Mouse (Mus musculus) hindbrain, embryonic 16.5 days (tissue): ENCODE data around the gene Olfr315. TPM values are rescaled to one million over a fixed set of nuclear protein-coding genes. Genes with fewer than 3 reads are reported as not detected.
"Not testable (repeated sequence)": the region's sequence is repeated elsewhere in the genome, so short reads cannot be mapped to it uniquely, and the experiment has no call there.

Experiments
- ATAC-seq: fragments of 200-750 bp; cut with Nextera tagmentation; 2 replicates; pipeline ENCODE4 v1.8.0; 2017; ENCODE audit warnings: moderate TSS enrichment, moderate library complexity
- H3K27ac ChIP-seq: fragments of 300-500 bp; sonication (generic); 2 replicates; pipeline ENCODE4 v1.5.1; 2014; ENCODE audit warnings: low read depth, mild to moderate bottlenecking, control low read depth, low read length, moderate library complexity
- H3K27me3 ChIP-seq: fragments of 300-500 bp; sonication (generic); replicated peaks from 2 replicates; pipeline ENCODE4 v1.6.1; 2014; ENCODE audit warnings: low read length; ENCODE audit not compliant: control insufficient read depth, insufficient read depth
- H3K36me3 ChIP-seq: fragments of 300-500 bp; sonication (generic); 2 replicates; pipeline ENCODE4 v1.6.1; 2014; ENCODE audit warnings: mild to moderate bottlenecking, low read length, moderate library complexity, mixed read lengths; ENCODE audit not compliant: control insufficient read depth, insufficient read depth
- H3K4me1 ChIP-seq: fragments of 300-500 bp; sonication (generic); 2 replicates; pipeline ENCODE4 v1.6.1; 2014; ENCODE audit warnings: low read depth, low read length; ENCODE audit not compliant: control insufficient read depth, insufficient read depth
- H3K4me2 ChIP-seq: fragments of 300-500 bp; sonication (generic); 2 replicates; pipeline ENCODE4 v1.6.1; 2014; ENCODE audit warnings: mild to moderate bottlenecking, low read length, control low read depth, moderate library complexity
- H3K4me3 ChIP-seq: fragments of 300-500 bp; sonication (generic); 2 replicates; pipeline ENCODE4 v1.5.1; 2014; ENCODE audit warnings: mild to moderate bottlenecking, low read length, control low read depth, moderate library complexity
- H3K9ac ChIP-seq: fragments of 300-500 bp; sonication (generic); 2 replicates; pipeline ENCODE4 v1.6.1; 2014; ENCODE audit warnings: low read depth, mild to moderate bottlenecking, control low read depth, low read length, moderate library complexity
- H3K9me3 ChIP-seq: fragments of 300-500 bp; sonication (generic); 2 replicates; pipeline ENCODE4 v1.6.1; 2014; ENCODE audit warnings: mild to moderate bottlenecking, low read length, moderate library complexity; ENCODE audit not compliant: control insufficient read depth
- WGBS: fragments of 180-500 bp; shearing (Covaris S2); extraction: QIAGEN DNeasy Blood & Tissue Kit; methylation state at CpG from one replicate; pipeline ENCODE4 v1.1.7; 2014; 5-methylcytosine and 5-hydroxymethylcytosine counted together
- polyA plus RNA-seq: library from polyadenylated mRNA; unstranded; fragments of >200 nt; fragmentation: Nextera tagmentation; extraction: Ambion mirVana; gene quantifications from 2 replicates; pipeline ENCODE4 v1.2.1, GENCODE M21; 2015

The Olfr315 gene
- polyA plus RNA-seq: 0.10 TPM in 1 of 2 replicates, not detected in the other

- Histone ChIP-seq H3K27me3 (no peaks in the 10 kb centered on the region), H3K4me3 (no peak within 1 kb of the TSS), H3K27ac (no peak within 1 kb of the TSS), H3K9me3 (no peaks in the 10 kb centered on the region), H3K36me3 (no peaks in the 10 kb centered on the region), H3K9ac (no peak within 1 kb of the TSS), H3K4me2 (no peak within 1 kb of the TSS), H3K4me1 (no peaks in the 10 kb centered on the region)
- ATAC-seq: no peak
Measured at GRCm38 (mm10) chr11:58772888-58773287, at the start of gene Olfr315. TSS of gene Olfr315 (plus strand) at chr11:58773188.

GRCm38 (mm10) chr11:58723914-58724313 is 49.1 kb upstream of the Olfr315 start, which contains the start of gene Olfr318:
TSS of gene Olfr318 (minus strand) at chr11:58724014.
- Histone ChIP-seq H3K36me3 (no peaks in the 10 kb centered on the region), H3K9me3 (no peaks in the 10 kb centered on the region), H3K4me2 (no peak within 1 kb of the TSS), H3K27ac (no peak within 1 kb of the TSS), H3K4me1 (no peaks in the 10 kb centered on the region), H3K4me3 (no peak within 1 kb of the TSS), H3K9ac (no peak within 1 kb of the TSS), H3K27me3 (no peaks in the 10 kb centered on the region)
- no peak for ATAC-seq

GRCm38 (mm10) chr11:58727896-58728650 is 44.9 kb upstream of the Olfr315 start:
- 84% methylated on average over 6 of the region's 6 CpGs for WGBS
- not testable (repeated sequence) for H3K36me3 ChIP-seq, H3K9ac ChIP-seq, H3K9me3 ChIP-seq, H3K27ac ChIP-seq, H3K4me3 ChIP-seq, H3K4me2 ChIP-seq, H3K4me1 ChIP-seq, ATAC-seq, H3K27me3 ChIP-seq

GRCm38 (mm10) chr11:58733372-58733771 is 39.6 kb upstream of the Olfr315 start:
- Histone ChIP-seq H3K9me3 (no peaks in the 10 kb centered on the region), H3K36me3 (no peaks in the 10 kb centered on the region), H3K4me3 (no peak overlapping the region), H3K4me1 (no peaks in the 10 kb centered on the region), H3K27ac (no peak overlapping the region), H3K9ac (no peak overlapping the region), H3K4me2 (no peak overlapping the region), H3K27me3 (no peaks in the 10 kb centered on the region)
- ATAC-seq: no peak
- WGBS: 30% methylated on average over 3 of the region's 3 CpGs

GRCm38 (mm10) chr11:58738792-58739262 is 34.2 kb upstream of the Olfr315 start, which contains the start of gene Olfr317:
TSS of gene Olfr317 (minus strand) at chr11:58739212.
- Histone ChIP-seq H3K4me2 (no peak within 1 kb of the TSS), H3K36me3 (no peaks in the 10 kb centered on the region), H3K27ac (no peak within 1 kb of the TSS), H3K9me3 (no peaks in the 10 kb centered on the region), H3K4me3 (no peak within 1 kb of the TSS), H3K27me3 (no peaks in the 10 kb centered on the region), H3K9ac (no peak within 1 kb of the TSS), H3K4me1 (no peaks in the 10 kb centered on the region)
- no peak for ATAC-seq
- WGBS: 90% methylated on average over 4 of the region's 4 CpGs

- not testable (repeated sequence) for H3K4me2 ChIP-seq, H3K27ac ChIP-seq, ATAC-seq, H3K9me3 ChIP-seq, H3K4me3 ChIP-seq, H3K27me3 ChIP-seq, H3K4me1 ChIP-seq, H3K9ac ChIP-seq, H3K36me3 ChIP-seq
- WGBS: 84% methylated on average over 18 of the region's 18 CpGs
Measured at GRCm38 (mm10) chr11:58751096-58751495, 21.9 kb upstream of the Olfr315 start.

GRCm38 (mm10) chr11:58752434-58752833 is 20.6 kb upstream of the Olfr315 start, which contains the start of gene Olfr316:
TSS of gene Olfr316 (plus strand) at chr11:58752734.
- Histone ChIP-seq H3K36me3 (no peaks in the 10 kb centered on the region), H3K27ac (no peak within 1 kb of the TSS), H3K9ac (no peak within 1 kb of the TSS), H3K4me2 (no peak within 1 kb of the TSS), H3K4me3 (no peak within 1 kb of the TSS), H3K4me1 (no peaks in the 10 kb centered on the region), H3K27me3 (no peaks in the 10 kb centered on the region), H3K9me3 (no peaks in the 10 kb centered on the region)
- no peak for ATAC-seq
- 86% methylated on average over 2 of the region's 2 CpGs for WGBS

GRCm38 (mm10) chr11:58782480-58783089 is 9.6 kb downstream of the Olfr315 start, which contains the start of gene Olfr314:
TSS of gene Olfr314 (plus strand) at chr11:58782952.
- no peak within 1 kb of the TSS for H3K4me2 ChIP-seq
- H3K27me3 ChIP-seq: no peaks in the 10 kb centered on the region
- H3K27ac ChIP-seq: no peak within 1 kb of the TSS
- no peaks in the 10 kb centered on the region for H3K36me3 ChIP-seq
- 86% methylated on average over 6 of the region's 6 CpGs for WGBS
- no peaks in the 10 kb centered on the region for H3K4me1 ChIP-seq
- ATAC-seq: no peak
- no peak within 1 kb of the TSS for H3K9ac ChIP-seq
- H3K4me3 ChIP-seq: no peak within 1 kb of the TSS
- H3K9me3 ChIP-seq: no peaks in the 10 kb centered on the region

- Histone ChIP-seq H3K9ac (no peak overlapping the region), H3K9me3 (no peaks in the 10 kb centered on the region), H3K4me3 (no peak overlapping the region), H3K4me2 (no peak overlapping the region), H3K27ac (no peak overlapping the region), H3K36me3 (no peaks in the 10 kb centered on the region), H3K27me3 (no peaks in the 10 kb centered on the region), H3K4me1 (no peaks in the 10 kb centered on the region)
- no peak for ATAC-seq
- 79% methylated on average over 2 of the region's 2 CpGs for WGBS
Measured at GRCm38 (mm10) chr11:58784182-58784581, 11.2 kb downstream of the Olfr315 start.
